Mouse (Mus musculus) ES-E14 (cell line): Measurements from ENCODE around the gene Efhc1.

Experiments
- CHD2 ChIP-seq: IDR thresholded peaks from 2 replicates; pipeline ENCODE4 v1.6.1; 2014; ENCODE audit warnings: mild to moderate bottlenecking, low read depth, low read length, inconsistent platforms
- HCFC1 ChIP-seq: IDR thresholded peaks from 2 replicates; pipeline ENCODE4 v1.6.1; 2012; ENCODE audit warnings: low read length, inconsistent platforms, borderline replicate concordance; ENCODE audit not compliant: insufficient read depth
- MAFK ChIP-seq: IDR thresholded peaks from 2 replicates; pipeline ENCODE4 v1.6.1; 2014; ENCODE audit warnings: mild to moderate bottlenecking, low read depth, low read length, inconsistent platforms; ENCODE audit not compliant: insufficient read depth
- ZC3H11A ChIP-seq: IDR thresholded peaks from 2 replicates; pipeline ENCODE4 v1.6.1; 2012; ENCODE audit warnings: low read depth, mild to moderate bottlenecking, inconsistent platforms, low read length, borderline replicate concordance
- ZNF384 ChIP-seq: IDR thresholded peaks from 2 replicates; pipeline ENCODE4 v1.6.1; 2012; ENCODE audit warnings: low read depth, low read length, inconsistent platforms

GRCm38 (mm10) chr1:20951300-20951763 lies at the start of gene Efhc1:
- no peak for TF ChIP-seq HCFC1
- no peak for TF ChIP-seq ZC3H11A
- TF ChIP-seq MAFK = no peak
- TF ChIP-seq CHD2 = no peak
- no peak for TF ChIP-seq ZNF384
